Mouse (Mus musculus) kidney, embryonic 14.5 days (tissue): ENCODE data around the gene Pgm2. TPM values are rescaled to one million over a fixed set of nuclear protein-coding genes. Genes with fewer than 3 reads are reported as not detected.

Experiments
- ATAC-seq: fragments of 200-750 bp; cut with Nextera tagmentation; 2 replicates; pipeline ENCODE4 v1.8.0; 2017; ENCODE audit warnings: moderate number of reproducible peaks, mild to moderate bottlenecking, moderate TSS enrichment, moderate library complexity; ENCODE audit not compliant: low FRiP score, low TSS enrichment
- H3K27ac ChIP-seq: fragments of 300-500 bp; sonication (generic); 2 replicates; pipeline ENCODE4 v1.5.1; 2014; ENCODE audit warnings: low read depth, mild to moderate bottlenecking, low read length, moderate library complexity, mixed read lengths
- H3K27me3 ChIP-seq: fragments of 300-500 bp; sonication (generic); 2 replicates; pipeline ENCODE4 v1.6.1; 2014; ENCODE audit warnings: mild to moderate bottlenecking, low read length; ENCODE audit not compliant: control insufficient read depth, insufficient read depth
- H3K36me3 ChIP-seq: fragments of 300-500 bp; sonication (generic); 2 replicates; pipeline ENCODE4 v1.6.1; 2014; ENCODE audit warnings: low read length, mixed read lengths; ENCODE audit not compliant: control insufficient read depth, insufficient read depth
- H3K4me1 ChIP-seq: fragments of 300-500 bp; sonication (generic); 2 replicates; pipeline ENCODE4 v1.6.1; 2014; ENCODE audit warnings: low read length, mixed read lengths; ENCODE audit not compliant: control insufficient read depth, insufficient read depth
- H3K4me2 ChIP-seq: fragments of 300-500 bp; sonication (generic); replicated peaks from 2 replicates; pipeline ENCODE4 v1.6.1; 2014; ENCODE audit warnings: low read depth, mild to moderate bottlenecking, low read length
- H3K4me3 ChIP-seq: fragments of 300-500 bp; sonication (generic); 2 replicates; pipeline ENCODE4 v1.5.1; 2014; ENCODE audit warnings: mild to moderate bottlenecking, low read length
- H3K9ac ChIP-seq: fragments of 300-500 bp; sonication (generic); 2 replicates; pipeline ENCODE4 v1.6.1; 2014; ENCODE audit warnings: low read depth, mild to moderate bottlenecking, low read length, moderate library complexity
- H3K9me3 ChIP-seq: fragments of 300-500 bp; sonication (generic); 2 replicates; pipeline ENCODE4 v1.6.1; 2016; ENCODE audit warnings: low read length; ENCODE audit not compliant: control insufficient read depth
- WGBS: fragments of 180-500 bp; shearing (Covaris S2); extraction: QIAGEN DNeasy Blood & Tissue Kit; methylation state at CpG from one replicate; pipeline ENCODE4 v1.1.7; 2014; 5-methylcytosine and 5-hydroxymethylcytosine counted together
- polyA plus RNA-seq: library from polyadenylated mRNA; unstranded; fragments of >200 nt; fragmentation: Nextera tagmentation; extraction: Ambion mirVana; gene quantifications from 2 replicates; pipeline ENCODE4 v1.2.1, GENCODE M21; 2014

Gene Pgm2
- polyA plus RNA-seq, 1 experiment from 2014 or later = 31.8 TPM

DNA sequence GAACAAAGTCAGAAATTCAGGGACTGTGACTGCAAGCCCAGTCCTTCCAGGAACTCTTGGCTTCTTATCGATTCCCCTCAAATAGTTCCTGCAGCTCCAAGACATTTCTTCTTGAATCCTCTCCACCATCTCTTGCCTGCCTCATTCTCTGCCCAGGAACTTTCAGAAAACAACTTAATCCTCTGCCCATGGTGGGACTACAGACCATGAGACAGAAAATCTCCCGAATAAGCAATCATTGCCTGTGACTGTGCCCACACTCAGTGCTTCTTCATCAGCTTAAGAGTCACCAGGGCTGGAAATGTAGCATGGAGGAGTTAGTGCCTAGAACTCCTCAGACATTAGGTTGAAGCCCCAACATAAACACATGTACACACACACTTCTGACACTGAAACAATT lies 25.2 kb upstream of the Pgm2 start:
- Histone ChIP-seq H3K9ac (no peak overlapping the region), H3K27ac (no peak overlapping the region), H3K4me2 (no peak overlapping the region), H3K9me3 (no peaks in the 10 kb centered on the region), H3K4me3 (no peak overlapping the region), H3K27me3 (no peaks in the 10 kb centered on the region), H3K4me1 (peaks cover 12% of the 10 kb centered on the region; the same call in 1 of the 2 replicates), H3K36me3 (no peaks in the 10 kb centered on the region)
- no peak for ATAC-seq
- 87% methylated on average over 2 of the region's 2 CpGs for WGBS

DNA sequence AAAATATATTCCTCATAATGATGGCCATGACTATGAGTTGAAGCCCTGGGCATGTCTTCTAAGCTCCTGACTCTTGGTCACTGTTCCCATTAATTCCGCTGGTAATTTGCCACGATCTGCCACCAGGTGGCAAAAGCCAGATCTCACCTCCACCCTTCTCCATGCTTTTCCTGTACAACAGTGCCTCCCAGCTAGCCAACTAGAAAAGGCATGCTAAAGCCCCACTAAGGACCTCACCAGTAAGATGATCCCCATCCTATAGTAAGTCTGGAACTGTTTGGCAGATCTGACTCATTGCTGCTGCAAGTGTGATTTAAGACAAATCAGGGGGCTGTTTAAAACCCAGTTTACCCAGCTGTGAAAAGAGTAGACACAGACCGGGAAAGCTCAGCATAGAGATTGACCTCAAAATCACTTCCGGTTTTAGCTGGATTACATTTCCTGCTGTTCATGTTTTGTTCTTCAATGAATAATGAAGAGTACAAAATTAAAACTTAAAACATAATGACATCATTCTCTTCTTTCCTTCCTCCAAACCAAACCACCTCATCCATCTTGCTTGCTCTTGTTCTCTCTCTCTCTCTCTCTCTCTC lies 22.6 kb upstream of the Pgm2 start:
- Histone ChIP-seq H3K4me3 (no peak overlapping the region), H3K4me1 (no peaks in the 10 kb centered on the region), H3K9ac (no peak overlapping the region), H3K4me2 (no peak overlapping the region), H3K36me3 (no peaks in the 10 kb centered on the region), H3K27ac (no peak overlapping the region), H3K9me3 (no peaks in the 10 kb centered on the region), H3K27me3 (no peaks in the 10 kb centered on the region)
- peak; percentile 88 for ATAC-seq
- WGBS = 9% methylated on average over 4 of the region's 4 CpGs

- Histone ChIP-seq H3K4me3 (no peak overlapping the region), H3K9ac (no peak overlapping the region), H3K27ac (no peak overlapping the region), H3K27me3 (no peaks in the 10 kb centered on the region), H3K4me1 (no peaks in the 10 kb centered on the region), H3K36me3 (no peaks in the 10 kb centered on the region), H3K4me2 (no peak overlapping the region), H3K9me3 (no peaks in the 10 kb centered on the region)
- ATAC-seq = no peak
- 77% methylated on average over 2 of the region's 2 CpGs for WGBS
These were observed 21.8 kb upstream of the Pgm2 start for GRCm38 (mm10) chr5:64070742-64071476.

DNA sequence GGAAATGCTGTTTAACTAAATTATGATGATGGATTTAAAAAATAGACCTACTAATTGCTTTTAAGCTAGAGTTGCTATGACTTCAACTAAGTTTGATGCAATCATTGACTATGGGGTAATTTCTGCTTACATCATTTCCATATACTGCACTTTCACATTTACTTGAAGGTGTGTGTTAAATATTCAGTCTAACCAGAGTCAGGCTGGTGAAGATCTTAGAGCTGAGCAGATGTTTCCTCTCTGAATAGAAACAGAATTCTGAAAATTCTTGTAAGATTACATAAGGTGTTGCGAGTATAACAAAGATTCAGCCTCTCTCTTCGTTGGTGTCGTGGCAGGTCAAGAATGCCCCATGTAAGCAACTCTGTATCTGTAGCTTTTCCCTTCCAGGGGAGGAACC lies 18.3 kb upstream of the Pgm2 start:
- ATAC-seq = no peak
- Histone ChIP-seq H3K9me3 (no peaks in the 10 kb centered on the region), H3K27ac (no peak overlapping the region)

GRCm38 (mm10) chr5:64075506-64075905 lies 17.2 kb upstream of the Pgm2 start:
- Histone ChIP-seq H3K9ac (no peak overlapping the region), H3K4me1 (0 out of 2 replicates have a peak, but pooled peaks cover 4% of the 10 kb centered on the region), H3K27ac (no peak overlapping the region), H3K4me2 (no peak overlapping the region), H3K4me3 (no peak overlapping the region), H3K36me3 (no peaks in the 10 kb centered on the region), H3K9me3 (no peaks in the 10 kb centered on the region), H3K27me3 (no peaks in the 10 kb centered on the region)
- 47% methylated on average over 3 of the region's 3 CpGs for WGBS
- no peak for ATAC-seq

More for the DNA sequence above, 18.3 kb upstream of the Pgm2 start:
- Histone ChIP-seq H3K36me3 (no peaks in the 10 kb centered on the region), H3K4me1 (0 out of 2 replicates have a peak, but pooled peaks cover 4% of the 10 kb centered on the region), H3K4me2 (no peak overlapping the region), H3K27me3 (no peaks in the 10 kb centered on the region), H3K4me3 (no peak overlapping the region), H3K9ac (no peak overlapping the region)
- 91% methylated on average over 3 of the region's 3 CpGs for WGBS

DNA sequence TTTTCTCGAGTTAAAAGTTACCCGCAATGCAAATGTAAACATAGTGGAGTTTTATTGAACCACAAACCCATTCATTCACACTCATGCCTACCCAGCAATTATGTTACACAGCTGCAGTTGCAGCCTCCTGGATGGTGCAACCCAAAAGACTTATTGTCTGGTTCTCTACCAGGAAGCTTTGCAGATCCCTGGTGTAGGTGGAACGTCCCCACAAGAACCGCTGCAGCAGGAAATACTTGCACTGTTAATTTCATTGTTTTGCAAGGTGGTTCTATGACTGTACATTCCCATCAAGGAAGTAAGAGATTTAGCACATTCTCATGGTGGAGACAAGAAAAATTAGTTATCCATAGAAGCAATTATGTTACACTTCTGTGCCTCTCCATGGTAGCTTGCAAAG lies 15.4 kb upstream of the Pgm2 start:
- Histone ChIP-seq H3K9me3 (no peaks in the 10 kb centered on the region), H3K4me3 (no peak overlapping the region), H3K27me3 (no peaks in the 10 kb centered on the region), H3K27ac (no peak overlapping the region), H3K36me3 (no peaks in the 10 kb centered on the region), H3K4me1 (0 out of 2 replicates have a peak, but pooled peaks cover 4% of the 10 kb centered on the region), H3K9ac (no peak overlapping the region), H3K4me2 (no peak overlapping the region)
- no peak for ATAC-seq
- WGBS = 78% methylated on average over 4 of the region's 4 CpGs

GRCm38 (mm10) chr5:64078740-64079461 lies 13.8 kb upstream of the Pgm2 start:
- Histone ChIP-seq H3K4me3 (no peak overlapping the region), H3K36me3 (no peaks in the 10 kb centered on the region), H3K4me1 (0 out of 2 replicates have a peak, but pooled peaks cover 6% of the 10 kb centered on the region), H3K4me2 (no peak overlapping the region), H3K9ac (no peak overlapping the region), H3K27ac (peak overlapping the region; percentile 32; the same call in 1 of the 2 replicates), H3K9me3 (no peaks in the 10 kb centered on the region), H3K27me3 (no peaks in the 10 kb centered on the region)
- WGBS = 45% methylated on average over 7 of the region's 7 CpGs
- ATAC-seq = peak; percentile 54; the same call in 1 of the 2 replicates

DNA sequence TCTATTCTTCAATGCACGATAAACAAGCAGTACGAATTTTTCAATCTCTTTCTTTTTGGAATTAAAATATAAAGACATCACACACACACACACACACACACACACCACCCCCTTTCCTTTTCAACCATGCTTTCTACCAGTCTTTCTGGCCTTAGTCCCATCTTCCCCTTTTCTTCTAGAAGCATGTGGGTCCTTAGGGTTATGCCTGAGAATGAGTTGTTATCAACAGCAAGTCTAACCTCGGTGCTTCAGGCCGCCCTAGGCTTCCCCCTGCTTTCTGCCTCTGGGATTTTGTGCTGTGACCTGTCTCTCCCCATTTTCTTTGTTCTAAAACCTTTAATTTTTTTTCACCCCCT lies 13.3 kb upstream of the Pgm2 start:
- Histone ChIP-seq H3K4me2 (no peak overlapping the region), H3K4me1 (0 out of 2 replicates have a peak, but pooled peaks cover 8% of the 10 kb centered on the region), H3K36me3 (no peaks in the 10 kb centered on the region), H3K9ac (no peak overlapping the region), H3K27me3 (no peaks in the 10 kb centered on the region), H3K27ac (peak overlapping the region; percentile 32; the same call in 1 of the 2 replicates), H3K4me3 (no peak overlapping the region), H3K9me3 (no peaks in the 10 kb centered on the region)
- WGBS = 67% methylated on average over 4 of the region's 4 CpGs
- no peak for ATAC-seq
